Mouse (Mus musculus): ENCODE measurements around the gene Pcnx3.

Pcnx3 gene

GRCm38 (mm10) chr19:5684985-5685384, 3.7 kb downstream of the Pcnx3 start:
- in situ Hi-C loops (cut with MboI; ENCODE audit: low sequenced_read_pairs): no loop called here

- in situ Hi-C loops (cut with MboI; ENCODE audit: low sequenced_read_pairs): no loop called here
Measured at GRCm38 (mm10) chr19:5684236-5684635, 4.5 kb downstream of the Pcnx3 start.

GRCm38 (mm10) chr19:5680432-5680831, 8.3 kb downstream of the Pcnx3 start:
- in situ Hi-C loops (cut with MboI; ENCODE audit: low sequenced_read_pairs): no loop called here

GRCm38 (mm10) chr19:5668372-5668771, 20.3 kb downstream of the Pcnx3 start:
- in situ Hi-C loops (cut with MboI; ENCODE audit: low sequenced_read_pairs): no loop called here

GRCm38 (mm10) chr19:5666386-5666785, 22.3 kb downstream of the Pcnx3 start:
- in situ Hi-C loops (cut with MboI; ENCODE audit: low sequenced_read_pairs): no loop called here

DNA sequence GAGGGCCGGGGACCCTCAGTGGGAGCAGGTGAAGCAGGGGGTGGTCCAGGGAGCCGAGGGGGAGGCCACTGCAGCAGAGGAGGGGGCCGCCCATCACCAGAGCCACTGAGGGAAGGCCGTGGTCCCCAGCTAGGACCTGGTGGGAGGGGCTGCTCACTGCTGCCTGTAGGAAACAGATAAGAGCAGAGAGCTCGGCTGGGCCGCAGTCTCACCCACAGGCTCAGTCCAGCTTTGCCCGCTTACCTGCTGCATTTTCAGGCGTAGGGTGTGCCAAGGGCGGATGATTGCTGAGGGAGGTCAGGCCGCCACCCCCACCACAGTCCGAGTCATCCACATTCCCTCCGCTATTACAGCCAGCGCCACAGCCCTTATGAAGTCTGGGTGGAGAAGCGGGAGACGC, 23.2 kb downstream of the Pcnx3 start:
- in situ Hi-C loops (cut with MboI; ENCODE audit: low sequenced_read_pairs): no loop called here

DNA sequence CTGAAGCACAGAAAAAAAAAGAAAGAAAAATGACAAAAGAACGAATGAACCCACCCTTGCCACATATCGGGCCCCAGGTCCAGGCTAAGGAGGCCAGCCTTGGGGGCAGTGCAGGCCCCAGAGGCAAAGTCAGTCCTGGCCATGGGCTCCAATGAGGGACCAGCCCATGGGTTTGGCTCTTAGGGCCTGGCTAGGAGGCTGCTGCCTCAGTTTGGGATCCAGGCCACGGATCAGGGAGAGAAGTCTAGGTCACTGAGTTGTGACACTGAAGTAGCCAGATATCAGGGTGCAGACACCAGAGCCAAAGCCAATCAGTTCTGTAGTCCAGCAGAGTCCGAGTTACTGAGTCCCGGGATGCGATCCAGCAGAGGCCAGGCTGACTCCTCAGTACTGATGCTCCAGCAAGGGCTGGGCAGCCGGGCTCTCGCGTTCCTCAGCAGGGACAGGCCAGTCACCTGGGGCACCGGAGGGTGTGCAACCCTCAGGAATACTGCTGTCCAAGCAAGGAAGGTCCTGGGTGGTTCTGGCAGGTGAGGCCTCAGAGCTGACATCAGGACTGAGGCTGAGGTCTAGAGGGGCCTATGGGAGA, 23.9 kb downstream of the Pcnx3 start:
- in situ Hi-C loops (cut with MboI; ENCODE audit: low sequenced_read_pairs): no loop called here

DNA sequence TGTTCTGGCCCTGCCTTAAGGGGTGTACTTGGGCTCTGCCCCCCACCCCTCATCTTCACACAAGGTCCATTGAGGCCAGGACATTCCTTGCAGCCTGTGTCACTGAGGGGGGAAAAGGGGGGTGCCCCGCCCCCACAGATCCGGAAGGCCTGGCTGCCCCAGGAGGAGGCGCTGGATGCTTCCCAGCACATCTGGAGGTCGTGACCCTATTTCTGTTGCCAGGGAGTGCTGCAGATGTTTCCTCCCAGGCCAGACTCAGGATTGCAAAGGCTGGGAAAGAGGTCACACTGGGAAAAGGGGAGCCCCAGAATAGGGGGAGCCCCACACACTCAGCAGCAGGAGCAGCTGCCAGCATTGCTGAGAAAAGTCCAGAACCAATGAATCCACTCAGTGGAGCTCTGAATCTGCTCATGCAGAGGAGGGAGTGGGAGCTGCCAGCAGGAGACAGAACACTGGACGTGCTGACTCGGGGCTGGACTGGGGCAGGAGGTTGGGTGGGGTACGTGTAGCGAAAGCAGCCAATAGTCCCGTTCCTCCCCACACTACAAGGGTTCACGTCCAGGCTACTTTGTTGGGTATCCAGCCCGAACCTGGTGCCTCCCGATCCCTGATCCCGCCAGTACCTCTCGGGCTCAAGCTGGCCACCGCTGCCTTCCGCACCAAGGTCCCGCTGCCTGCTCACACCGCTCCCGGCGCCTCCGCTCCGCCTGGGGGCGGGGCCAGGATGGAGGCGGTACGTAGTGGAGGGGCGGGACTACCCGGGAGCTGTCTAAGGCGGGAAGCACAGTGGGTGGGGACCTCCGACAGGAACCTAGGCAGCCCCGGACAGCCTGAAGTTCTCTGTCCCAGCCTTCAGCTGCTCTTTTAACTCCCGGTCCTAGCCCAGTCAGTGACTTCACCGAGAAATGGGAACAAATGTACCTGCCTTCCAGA, 25.5 kb downstream of the Pcnx3 start, which contains the start of gene Sipa1:
Sipa1 (minus strand) TSS at position 727 of the 933 bp plus-strand sequence.
- in situ Hi-C loops (cut with MboI; ENCODE audit: low sequenced_read_pairs): no loop called here

- in situ Hi-C loops (cut with MboI; ENCODE audit: low sequenced_read_pairs): no loop called here
Measured at GRCm38 (mm10) chr19:5662310-5662709, 26.4 kb downstream of the Pcnx3 start.

GRCm38 (mm10) chr19:5660942-5661751, 27.6 kb downstream of the Pcnx3 start:
- in situ Hi-C loops (cut with MboI; ENCODE audit: low sequenced_read_pairs): no loop called here

DNA sequence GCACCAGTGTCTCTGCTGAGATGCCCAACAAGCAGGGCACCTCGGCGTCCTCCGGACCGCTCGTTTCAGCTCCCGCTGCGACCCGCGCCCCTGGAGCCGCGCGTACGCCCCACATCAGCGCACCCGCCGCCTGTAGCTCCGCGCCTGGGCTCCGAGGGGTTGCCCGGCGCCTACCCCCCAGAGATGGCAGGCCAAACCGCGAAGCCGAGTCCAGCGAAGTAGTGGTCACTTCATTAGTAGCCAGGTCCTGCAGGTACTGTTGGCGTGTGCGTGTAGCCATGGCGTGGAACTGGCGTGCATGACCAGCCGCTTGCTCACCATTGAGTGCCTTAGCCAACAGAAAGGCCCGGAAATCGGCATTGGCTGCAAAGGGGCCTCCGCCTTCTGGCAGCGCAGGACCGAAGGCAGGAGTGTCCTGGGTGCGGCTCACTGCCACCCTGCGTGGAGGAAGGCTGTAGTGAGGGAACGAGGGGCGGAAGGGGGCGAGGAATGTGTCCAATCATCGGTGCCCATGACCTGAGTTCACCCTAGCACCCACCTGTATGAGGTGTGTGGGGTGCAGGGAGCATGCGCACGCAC, 33.9 kb downstream of the Pcnx3 start:
- in situ Hi-C loops (cut with MboI; ENCODE audit: low sequenced_read_pairs): no loop called here

DNA sequence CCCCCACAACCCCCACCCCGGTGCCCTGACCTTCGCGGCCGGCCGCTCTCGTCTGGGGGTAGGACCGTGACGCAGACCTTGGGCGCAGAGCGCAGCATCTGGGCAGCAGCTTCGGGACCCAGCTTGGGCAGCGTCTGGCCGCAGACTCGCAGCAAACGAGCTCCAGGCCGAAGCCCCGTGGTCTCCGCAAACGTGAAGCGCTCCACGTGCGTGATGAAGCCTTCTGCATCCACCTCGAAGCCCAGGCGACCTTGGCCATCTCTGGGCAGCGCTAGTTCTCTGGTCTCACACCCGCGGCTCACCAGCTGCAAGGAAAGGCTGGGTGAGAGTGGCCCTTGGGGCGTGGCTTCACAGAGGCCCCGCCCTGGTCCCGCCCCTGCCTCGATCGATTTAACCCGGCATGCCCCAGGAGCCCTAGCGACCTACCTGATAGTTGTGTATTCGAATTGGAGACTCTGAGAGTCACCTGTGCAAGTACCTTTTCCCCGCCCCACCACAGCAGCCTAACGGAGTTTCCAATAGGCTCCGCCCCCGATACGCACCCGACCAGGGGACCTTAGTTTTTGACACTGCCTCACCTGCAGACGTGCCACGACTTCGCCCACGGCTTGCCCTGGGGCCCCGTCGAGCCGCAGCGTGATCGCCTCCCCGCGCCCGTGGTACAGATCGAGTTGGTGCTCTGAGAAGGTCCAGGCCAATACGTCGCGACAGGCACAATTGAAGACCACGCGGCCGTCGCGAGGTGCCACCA, 34.6 kb downstream of the Pcnx3 start:
- in situ Hi-C loops (cut with MboI; ENCODE audit: low sequenced_read_pairs): no loop called here

DNA sequence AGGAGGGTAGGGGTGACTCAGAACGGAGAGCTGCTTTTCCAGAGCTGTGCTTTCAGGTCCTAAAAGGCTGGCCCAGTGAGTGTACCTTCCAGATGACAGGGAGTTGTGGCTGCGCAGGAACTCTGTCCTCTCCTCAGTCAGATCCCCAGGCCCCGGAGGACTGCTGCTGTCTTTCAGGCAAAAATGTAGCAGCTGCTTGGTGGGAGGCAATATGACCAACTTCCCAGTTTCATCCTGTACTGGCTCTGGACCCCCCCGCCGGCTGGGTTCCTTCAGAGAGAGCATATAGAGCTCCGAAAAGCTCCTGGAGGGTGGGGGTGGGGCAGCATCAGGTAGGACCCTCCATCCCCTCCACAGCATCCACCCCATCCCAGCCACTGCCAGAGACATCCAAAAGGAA, 36.1 kb downstream of the Pcnx3 start:
- in situ Hi-C loops (cut with MboI; ENCODE audit: low sequenced_read_pairs): no loop called here

DNA sequence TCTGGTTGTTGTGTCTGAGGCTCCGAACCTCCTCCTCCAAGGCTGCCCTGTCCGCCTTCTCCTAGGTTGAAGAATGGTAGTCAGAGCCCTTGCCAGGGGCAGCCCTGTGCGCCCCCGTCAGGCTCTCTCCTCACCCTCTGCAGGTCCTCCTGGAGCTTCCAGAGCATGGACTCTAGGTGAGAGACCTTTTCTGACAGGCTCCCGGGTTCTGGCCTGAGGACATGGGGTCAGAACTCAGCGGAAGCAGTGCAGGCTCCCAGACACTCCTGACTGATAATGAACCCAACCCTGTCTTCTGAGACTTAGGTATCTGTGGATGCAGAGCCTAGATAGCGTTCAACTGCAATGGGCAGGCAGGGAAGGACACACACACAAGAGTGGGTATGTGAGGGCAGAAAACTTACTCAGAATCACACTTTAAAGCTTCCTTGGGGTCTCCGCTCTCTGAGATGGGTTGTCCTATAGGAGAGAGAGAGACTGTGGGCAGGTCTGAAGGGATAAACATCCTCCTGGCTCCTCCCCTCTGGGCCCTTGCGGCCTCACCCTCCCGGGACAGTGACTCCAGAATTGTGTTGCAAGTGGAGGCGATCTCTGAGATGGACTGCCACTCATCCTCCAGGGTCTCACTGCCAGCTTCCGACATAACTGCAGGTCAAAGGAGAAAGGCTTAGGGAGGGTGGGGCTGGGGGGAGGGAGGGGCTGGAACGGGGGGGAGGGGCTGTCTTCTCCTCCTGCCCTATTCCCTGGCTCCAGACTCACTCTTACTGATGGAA, 37.0 kb downstream of the Pcnx3 start:
- in situ Hi-C loops (cut with MboI; ENCODE audit: low sequenced_read_pairs): no loop called here

- in situ Hi-C loops (cut with MboI; ENCODE audit: low sequenced_read_pairs): no loop called here
Measured at GRCm38 (mm10) chr19:5649298-5649741, 39.4 kb downstream of the Pcnx3 start.

- in situ Hi-C loops (cut with MboI; ENCODE audit: low sequenced_read_pairs): no loop called here
Measured at GRCm38 (mm10) chr19:5648401-5649297, 40.1 kb downstream of the Pcnx3 start.

DNA sequence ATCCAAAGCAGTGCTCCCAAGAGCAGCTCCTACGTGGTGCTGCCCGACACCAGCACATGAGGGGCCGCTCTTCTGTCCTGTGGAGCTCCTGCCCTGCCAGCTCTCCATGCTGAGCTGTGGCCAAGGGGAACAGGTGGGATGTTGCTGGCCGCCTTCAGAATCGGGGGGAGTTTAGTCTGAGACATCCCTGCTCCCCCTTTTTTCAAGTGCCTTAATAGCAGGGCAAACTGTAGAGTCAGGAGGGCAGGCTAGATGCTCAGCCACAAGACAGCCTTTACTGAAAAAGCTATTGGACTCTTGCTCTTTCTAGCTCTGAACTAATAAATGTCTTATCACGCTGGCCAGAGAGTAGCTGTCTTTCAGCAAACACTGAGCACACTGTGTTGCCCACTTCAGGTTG, 40.9 kb downstream of the Pcnx3 start:
- in situ Hi-C loops (cut with MboI; ENCODE audit: low sequenced_read_pairs): no loop called here

DNA sequence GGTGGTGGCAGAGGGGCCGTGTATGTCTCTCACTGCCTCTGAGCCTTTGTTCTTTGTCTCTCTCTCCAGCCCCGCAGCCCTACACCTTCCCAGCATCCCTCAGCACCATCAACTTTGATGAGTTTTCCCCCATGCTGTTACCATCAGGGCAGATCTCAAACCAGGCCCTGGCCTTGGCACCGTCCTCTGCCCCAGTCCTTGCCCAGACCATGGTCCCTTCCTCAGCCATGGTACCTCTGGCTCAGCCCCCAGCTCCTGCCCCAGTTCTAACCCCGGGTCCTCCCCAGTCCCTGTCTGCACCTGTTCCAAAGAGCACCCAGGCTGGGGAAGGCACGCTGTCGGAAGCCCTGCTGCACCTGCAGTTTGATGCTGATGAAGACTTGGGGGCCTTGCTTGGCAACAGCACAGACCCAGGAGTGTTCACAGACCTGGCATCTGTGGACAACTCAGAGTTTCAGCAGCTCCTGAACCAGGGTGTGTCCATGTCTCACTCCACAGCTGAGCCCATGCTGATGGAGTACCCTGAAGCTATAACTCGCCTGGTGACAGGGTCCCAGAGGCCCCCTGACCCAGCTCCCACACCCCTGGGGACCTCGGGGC, 41.9 kb downstream of the Pcnx3 start:
- in situ Hi-C loops (cut with MboI; ENCODE audit: low sequenced_read_pairs): no loop called here

All from CH12F3 (cell line).